Mouse (Mus musculus): ENCODE measurements around the gene Hk1.

Hk1 gene

DNA sequence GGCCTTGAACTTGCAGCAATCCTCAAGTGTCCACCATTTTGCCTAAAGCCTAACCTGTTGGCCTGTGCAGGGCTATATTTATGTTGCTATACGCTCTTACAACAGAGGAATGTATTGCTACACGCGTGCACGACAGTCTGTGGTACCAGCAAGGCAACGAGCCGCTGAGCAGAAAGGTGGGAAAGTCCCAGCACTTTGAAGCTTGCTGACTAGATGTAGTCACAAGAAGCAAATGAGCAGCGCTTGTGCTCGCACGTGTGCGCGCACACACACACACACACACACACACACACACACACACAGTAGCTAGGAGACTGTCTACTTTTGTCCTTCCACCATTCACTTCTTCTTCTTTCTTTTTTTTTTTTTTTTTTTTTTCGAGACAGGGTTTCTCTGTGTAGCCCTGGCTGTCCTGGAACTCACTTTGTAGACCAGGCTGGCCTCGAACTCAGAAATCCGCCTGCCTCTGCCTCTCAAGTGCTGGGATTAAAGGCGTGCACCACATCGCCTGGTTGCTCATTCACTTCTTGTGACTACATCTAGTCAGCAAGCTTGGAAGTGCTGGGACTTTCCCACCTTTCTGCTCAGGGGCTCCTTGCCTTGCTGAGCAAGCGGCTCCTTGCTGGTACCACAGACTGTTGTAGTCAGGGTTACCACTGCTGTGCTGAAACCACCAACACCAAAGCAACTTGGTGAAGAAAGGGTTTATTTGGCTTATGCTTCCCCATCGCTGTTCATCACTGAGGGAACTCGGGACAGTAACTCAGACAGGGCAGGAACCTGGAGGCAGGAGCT lies 102.0 kb downstream of the Hk1 start:
- DNase-seq (ENCODE audit: low spot score): no peak

DNA sequence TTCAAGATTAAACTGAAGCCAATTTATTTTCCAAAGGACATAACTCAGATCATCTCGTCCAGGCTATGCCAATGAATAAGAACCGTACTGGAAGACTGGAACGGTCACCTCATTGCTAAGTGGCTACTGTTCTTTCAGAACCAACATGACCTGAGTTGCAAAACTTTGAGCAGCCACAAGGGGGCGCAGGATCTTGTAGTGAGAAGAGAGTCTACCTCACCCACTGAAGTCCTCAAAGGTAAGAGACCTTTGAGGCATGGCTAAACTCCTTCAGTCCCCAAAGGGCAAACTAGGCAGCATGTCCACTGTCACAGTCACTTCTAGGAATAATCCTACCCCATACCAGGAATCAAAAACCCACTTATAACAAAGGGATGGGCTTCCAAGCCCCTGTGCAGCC lies 104.5 kb downstream of the Hk1 start:
- peak; percentile 86 for DNase-seq (ENCODE audit: low spot score)

DNA sequence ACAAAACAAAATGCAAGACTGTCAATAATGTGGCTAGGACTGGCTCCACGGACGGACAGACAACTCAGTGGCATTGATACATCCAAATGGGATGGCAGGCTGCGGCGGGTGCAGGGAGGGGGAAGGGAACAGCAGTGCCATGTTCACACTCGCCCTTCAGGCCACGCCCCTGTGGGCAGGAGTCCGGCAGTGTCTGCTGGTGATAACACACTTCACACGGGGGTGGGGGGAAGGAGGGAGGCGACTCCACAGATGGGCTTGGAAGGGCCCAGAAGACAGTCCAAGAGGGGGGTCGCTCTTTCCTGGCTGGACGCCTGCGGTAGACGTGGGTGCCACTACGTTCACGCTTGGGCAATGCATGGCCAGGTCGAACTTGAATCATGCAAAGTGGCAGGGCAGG lies 110.4 kb downstream of the Hk1 start:
- no peak for DNase-seq (ENCODE audit: low spot score)

DNA sequence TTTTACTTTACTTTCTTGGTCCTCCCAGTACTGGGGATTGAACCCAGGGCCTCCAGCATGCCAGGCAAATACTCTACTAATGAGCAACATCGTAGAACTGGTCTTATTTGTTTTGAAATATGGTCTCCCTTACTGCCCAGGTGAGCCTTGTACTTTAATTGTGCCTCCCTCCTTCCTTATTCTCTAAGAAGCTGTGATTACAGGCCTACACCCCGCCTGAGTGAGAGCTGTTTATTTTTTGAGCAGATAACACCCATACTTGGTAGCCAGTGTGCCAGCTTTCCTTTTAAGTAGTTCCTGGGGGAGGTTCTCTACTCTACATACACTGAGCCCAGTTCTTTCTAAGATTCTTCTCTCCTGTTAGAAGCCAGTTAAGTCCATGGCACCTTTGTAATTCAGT lies 115.4 kb downstream of the Hk1 start:
- no peak for DNase-seq (ENCODE audit: low spot score)

DNA sequence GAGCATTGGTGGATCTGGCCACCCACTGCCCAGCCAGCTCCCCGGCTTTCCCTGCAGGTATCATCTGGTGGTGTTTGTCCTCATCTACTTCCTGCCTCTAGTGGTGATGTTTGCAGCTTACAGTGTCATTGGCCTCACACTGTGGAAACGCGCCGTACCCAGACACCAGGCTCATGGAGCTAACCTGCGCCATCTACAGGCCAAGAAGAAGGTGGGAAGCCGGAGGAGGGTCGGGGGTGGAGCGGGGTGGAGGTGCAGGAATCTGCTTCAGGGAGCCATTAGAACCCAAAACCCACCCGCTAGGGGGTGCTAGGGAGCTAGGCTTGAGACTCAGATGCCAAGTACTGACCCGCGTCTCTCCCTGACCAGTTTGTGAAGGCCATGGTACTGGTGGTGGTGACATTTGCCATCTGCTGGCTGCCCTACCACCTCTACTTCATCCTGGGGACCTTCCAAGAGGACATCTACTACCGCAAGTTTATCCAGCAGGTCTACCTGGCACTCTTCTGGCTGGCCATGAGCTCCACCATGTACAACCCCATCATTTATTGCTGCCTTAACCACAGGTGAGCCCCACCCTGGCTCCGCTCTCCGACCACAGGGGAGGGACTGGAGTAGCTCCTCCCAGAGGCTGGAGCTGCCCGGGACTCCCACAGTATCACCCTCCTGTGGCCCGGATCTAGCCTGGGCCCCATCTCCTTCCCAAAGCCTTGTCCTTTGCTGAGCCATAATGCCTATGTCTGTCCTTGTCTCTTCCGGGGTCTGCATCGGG lies 118.4 kb downstream of the Hk1 start:
- DNase-seq (ENCODE audit: low spot score): peak; percentile 93

DNA sequence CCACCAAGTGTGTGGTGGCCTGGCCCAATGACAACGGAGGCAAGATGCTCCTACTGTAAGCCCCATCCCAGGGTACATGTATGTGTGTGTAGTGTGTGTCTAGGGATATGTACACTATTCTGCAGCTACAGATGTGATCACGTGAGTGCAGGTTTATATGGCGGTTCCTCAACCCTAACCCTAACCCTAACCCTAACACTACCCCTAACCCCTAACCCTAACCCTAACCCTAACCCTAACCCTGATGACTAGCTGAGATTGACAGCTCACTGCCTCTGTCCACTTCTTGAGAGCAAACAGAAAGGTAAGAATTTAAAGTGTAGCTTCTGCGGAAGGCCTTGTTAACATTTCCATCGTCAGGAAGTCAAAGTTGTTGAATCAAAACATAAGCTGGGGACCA lies 121.4 kb downstream of the Hk1 start:
- no peak for DNase-seq (ENCODE audit: low spot score)

DNA sequence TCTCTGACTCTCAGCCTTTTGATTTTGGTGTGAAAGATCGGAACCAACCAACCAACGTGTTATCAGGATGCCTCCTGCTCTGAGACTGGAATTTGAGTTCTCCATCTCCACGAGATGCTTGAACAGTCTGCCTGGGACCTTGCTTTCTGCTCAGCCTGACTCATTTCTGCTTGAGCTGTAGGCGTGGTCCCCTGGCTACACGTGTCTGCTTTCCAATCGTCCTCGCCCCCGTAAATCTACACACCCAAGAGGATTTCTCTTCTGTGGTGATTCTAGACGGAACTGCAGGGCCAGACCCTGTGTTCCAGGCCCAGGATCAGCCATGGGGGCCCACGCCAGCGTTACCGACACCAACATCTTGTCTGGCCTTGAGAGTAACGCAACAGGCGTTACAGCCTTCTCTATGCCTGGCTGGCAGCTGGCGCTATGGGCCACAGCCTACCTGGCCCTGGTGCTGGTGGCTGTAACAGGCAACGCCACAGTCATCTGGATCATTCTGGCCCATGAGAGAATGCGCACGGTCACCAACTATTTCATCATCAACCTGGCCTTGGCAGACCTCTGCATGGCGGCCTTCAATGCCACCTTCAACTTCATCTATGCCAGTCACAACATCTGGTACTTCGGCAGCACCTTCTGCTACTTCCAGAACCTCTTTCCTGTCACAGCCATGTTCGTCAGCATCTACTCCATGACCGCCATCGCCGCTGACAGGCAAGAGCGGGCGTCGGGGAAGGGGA lies 127.0 kb downstream of the Hk1 start:
- no peak for DNase-seq (ENCODE audit: low spot score)

DNA sequence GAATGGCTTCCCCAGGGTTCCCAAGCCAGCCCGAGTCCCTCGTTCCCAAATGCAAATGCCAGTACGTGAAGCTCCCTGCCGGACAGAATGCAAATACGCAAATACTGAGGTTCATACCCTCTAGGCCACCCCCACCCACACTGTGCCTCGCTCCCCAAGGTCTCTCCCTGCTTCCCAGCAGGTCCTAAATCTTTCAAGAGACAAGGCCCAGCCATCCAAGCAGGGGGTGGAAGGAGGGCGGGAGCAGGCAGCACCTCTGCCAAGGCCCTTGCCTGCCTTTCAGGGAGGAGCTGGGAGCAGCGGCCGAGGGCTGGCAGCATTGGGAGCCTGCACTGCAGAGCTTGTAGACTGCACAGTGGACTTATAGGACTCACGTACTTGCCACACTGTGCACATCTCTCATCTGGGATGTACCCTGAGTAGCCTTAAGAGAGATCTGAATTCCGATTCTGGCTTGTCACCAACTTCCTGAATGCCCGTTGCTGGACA lies 127.7 kb downstream of the Hk1 start, which contains the start of gene Tacr2:
Tacr2 (plus strand) TSS at position 439 of the 489 bp plus-strand sequence.
- DNase-seq (ENCODE audit: low spot score): no peak

DNA sequence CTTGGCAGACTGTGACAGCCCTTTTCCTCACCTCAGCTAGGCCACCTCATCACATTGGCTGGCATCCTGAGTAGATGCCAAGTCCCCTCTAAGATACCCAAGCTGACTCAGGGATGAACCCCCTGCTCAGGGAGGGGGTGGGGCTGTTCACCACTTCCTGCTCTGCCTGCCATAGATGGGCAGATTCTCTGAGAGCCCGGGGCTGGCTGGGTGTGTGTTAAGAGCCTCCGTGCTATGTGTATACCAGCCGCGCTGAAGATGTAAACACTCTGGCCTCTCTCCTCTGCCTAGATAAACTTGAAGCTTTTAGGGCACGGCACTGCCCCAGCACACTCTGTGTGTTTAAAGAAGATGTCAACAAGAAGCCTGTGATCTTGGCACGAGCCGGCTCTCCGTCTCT lies 131.9 kb downstream of the Hk1 start:
- no peak for DNase-seq (ENCODE audit: low spot score)

DNA sequence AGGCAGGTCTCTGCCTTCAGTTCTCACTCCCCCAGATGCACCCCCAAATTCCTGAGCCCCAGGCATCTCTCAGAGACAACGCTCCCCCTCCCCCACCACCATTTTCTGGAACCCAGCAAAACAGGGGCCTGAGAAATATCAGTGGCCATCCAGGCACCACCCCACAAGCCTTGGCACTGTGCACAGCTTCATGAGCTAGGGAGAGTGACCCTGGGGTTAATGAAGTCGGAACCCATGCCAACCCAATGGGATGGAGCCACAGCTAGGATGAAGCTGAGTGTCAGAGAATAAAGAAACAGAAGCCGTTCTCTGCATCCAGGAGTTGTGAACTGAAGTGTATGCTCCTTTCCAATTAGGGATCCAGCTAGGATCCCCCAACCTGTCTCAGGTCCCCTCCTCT lies 132.6 kb downstream of the Hk1 start:
- DNase-seq (ENCODE audit: low spot score): no peak

DNA sequence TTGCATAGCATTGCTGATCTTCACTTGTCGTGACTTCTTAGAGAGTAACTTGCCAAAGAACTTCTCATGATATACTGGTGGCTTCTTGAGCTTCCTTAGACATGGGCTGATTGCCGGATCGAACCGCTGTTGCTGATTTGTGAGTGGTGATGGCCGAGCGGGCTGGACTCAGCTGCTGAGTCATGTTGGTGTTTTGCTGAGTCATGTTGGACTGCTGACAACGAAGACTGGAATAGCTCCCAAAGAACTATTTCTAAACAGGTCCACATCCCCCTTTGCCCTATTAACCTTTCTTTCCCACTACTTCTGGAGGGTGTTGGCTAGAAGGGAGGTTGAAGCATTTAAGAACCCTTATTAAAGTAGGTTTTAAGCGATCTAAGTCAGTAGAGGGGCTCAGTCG lies 135.6 kb downstream of the Hk1 start:
- DNase-seq (ENCODE audit: low spot score): no peak

DNA sequence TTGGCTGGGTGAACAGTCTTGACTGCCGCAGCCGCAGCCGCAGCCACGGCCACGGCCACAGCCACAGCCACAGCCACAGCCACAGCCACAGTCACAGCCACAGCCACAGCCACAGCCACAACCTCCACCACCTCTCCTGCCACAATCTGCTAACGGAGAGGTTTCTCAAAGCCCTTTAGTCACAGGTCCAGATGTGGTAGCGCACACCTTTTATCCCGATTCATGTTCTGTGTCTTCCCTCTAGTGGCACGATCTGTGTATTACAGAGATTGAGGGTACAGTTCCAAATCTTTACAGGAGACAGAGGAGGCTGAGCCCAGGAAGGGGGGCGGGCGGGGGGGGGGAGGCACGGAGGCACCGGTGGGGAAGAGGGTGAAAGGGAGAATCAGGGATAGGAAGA lies 136.8 kb downstream of the Hk1 start:
- peak; percentile 57 for DNase-seq (ENCODE audit: low spot score)

DNA sequence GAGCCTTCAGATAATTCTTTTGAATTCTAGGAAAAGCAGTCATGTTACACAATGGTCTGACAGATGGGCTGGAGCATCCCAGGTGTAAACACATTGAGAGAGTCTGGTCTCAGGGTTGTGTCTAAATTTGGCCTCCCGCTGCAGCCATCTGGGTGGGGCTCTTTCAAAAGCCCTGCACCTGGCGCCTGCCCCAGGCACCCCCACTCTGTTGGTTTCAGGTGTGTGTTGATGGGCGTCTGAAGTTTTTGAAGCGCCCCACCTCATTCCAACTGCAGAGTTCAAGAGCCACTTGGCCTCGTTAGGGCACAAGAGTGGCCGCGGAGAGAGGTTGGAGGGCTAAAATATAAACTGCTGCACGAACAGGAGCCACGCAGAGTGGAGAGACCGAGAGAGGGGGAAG lies 137.3 kb downstream of the Hk1 start:
- no peak for DNase-seq (ENCODE audit: low spot score)

DNA sequence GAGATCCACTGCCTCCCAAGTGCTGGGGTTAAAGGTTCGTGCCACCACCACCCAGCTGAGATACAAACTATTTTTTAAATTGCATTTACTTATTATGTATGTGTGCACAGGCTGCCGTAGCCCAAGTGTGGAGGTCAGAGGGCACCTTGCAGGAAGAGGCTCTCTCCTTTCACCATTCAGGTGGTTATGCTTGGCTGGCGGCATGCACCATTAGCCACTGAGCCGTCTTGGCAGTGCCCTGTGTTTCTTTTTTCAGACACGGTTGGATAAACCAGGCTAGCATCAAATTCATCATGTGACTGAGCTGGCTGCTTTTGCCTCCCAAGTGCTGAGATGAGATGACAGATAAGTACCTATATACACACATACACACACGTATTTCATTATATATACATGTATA lies 140.4 kb downstream of the Hk1 start:
- no peak for DNase-seq (ENCODE audit: low spot score)

DNA sequence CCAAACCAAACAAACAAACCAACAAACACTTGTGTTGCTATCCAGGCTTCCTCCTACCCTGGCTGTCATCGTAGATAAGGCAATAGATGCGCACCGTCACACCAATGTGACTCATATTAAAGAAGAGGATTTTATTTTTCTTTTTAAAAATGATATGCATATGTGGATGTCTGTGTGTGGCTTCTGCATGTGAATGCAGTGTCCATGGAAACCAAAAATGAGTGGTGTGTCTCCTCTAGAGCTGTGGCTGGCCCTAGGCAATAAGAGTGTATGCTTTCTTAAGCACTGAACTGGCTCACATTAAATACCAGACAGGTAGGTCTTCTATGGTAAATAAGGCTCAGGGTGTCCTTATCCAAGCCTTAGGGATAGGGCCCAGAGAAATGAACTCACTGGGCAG lies 141.0 kb downstream of the Hk1 start:
- no peak for DNase-seq (ENCODE audit: low spot score)

DNA sequence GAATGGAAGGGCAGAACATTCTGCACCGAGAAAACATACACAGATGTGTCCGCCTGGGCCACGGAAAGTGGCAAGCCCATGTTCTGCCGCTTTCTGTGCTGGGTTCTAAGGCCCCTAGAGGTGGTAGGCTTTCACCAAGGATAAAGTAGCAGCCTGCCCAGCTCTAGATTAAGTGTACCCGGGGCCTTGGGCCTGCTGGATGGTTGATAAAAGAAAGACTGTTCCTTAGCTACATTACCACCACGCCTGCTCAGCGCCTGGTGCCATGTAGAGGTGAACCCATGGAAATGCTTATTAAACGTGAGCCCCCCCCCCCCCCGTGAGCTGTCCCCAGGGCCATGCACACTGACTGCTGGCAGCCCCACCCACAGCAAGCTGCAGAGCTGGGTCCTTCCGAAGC lies 142.5 kb downstream of the Hk1 start:
- DNase-seq (ENCODE audit: low spot score): no peak

DNA sequence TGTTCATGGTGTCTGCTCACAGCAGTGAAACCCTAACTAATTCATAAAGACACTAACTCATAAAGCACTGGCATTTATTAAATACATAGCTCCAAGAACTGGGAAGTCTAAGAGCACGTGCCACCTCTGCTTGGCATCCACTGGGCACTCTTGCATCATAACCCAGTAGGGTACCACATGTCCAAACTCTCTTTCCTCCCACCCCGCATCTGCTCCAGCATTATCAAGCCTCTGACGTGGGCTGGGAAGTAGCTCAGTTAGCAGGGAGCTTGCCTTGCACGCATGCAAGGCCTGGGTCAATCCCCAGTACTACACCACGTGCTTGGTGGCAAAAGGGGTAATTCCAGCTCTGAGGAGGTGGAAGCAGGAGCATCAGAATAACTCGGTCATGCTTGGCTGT lies 143.5 kb downstream of the Hk1 start:
- DNase-seq (ENCODE audit: low spot score): no peak

DNA sequence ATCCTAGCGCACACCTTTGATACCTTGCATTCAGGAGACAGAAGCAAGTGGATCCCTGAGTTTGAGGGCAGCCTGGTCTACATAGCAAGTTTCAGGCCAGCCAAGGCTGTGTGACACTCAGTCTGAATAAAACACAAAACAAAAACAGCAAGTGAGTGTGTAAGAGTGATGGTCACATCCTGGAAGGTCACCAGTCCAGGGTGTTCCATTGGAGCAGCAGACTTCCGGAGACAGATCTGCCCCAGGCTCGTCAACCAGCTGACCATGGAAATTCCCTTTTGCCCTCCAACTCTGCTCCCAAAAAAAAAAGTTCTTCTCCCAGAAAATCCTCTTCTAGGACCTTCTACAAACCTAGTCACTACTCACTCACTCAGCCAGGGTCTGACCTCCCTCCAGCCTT lies 147.9 kb downstream of the Hk1 start:
- DNase-seq (ENCODE audit: low spot score): no peak

DNA sequence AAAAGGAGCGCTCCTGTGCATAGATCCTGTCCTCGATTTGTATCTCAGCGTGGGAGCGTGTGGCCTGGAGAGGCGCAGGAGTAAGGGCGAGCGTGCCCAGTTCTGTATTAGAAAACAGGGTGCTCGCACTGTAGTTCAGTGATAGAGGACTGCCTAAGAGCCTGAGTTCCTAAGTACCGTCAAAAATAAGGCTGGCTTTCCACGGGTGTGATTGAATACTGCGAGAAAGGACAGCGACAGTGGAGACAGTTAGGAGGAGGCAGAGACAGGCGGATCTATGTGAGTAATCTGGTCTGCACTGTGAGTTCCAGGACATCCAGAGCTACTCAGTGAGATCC lies 148.3 kb downstream of the Hk1 start:
- DNase-seq (ENCODE audit: low spot score): no peak

DNA sequence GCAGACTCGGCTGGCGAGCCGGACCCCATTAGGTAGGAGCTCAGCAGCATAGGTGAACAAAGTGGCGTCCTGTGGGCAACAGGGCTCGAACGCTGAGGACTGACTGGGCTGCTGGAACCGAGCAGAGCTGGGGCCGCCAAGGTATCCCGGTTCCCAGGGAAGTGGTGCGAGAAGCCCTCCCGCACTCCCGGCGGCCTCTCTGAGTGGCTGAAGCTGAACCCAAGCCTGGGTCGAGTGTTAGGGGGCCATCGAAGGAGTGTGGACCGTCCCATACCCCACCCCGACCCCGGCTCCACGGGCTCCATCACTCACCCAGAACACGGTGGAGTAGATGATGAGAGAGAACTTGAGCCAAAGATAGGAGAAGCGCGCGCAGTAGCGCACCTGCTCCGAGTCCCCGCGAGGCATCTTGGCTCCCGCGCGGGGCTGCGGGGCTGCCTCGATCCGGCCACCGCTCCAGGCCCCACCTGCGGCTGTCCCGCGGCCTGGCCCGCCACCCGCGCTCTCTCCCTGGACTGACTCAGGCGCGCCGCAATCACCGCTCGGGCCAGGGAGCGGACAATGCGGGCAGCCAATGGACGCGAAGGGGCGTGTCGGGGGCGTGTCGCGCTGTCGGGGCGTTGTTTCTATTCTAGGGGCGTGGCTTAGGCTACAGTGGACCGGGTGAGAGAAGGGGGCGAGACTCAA lies 148.9 kb downstream of the Hk1 start, which contains the start of gene Tspan15:
Tspan15 (minus strand) TSS at position 544 of the 687 bp plus-strand sequence.
- peak; percentile 95 for DNase-seq (ENCODE audit: low spot score)

DNA sequence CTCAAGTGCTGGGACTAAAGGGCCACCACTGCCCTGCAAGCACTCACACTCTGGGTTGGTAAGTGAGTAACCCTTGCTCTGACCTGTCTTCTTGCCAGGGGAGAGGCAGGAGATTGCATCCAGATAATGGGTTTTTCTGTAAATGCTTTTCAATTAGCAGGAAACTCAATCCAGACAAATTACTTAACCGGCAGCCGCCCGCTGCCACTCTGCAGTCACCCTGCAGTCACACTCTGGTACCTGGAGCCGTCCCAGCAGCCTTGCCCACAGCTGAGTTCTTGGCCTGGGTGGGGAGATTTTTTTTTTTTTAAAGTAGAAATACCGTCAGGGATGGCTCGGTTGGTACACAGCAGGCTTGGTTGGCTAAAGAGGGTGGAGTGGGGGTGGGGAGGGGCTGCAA lies 151.6 kb downstream of the Hk1 start:
- DNase-seq (ENCODE audit: low spot score): peak; percentile 32

DNA sequence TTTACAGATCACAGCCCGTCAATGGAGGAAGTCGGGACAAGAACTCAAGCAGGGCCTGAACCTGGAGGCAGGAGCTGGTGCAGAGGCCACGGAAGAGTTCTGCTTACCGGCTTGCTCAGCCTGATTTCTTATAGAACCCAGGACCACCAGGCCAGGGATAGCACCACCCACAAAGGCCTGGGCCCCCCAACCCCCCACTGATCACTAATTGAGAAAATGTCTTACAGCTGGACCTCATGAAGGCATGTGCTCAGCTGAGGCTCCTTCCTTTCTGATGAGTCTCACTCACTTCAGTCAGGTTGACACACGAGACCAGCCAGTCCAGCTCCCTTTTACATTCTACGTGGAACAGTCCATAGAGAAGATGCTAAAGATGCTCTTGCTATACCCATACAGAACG lies 153.9 kb downstream of the Hk1 start:
- no peak for DNase-seq (ENCODE audit: low spot score)
